Mouse (Mus musculus) small intestine, adult 2 months (tissue): ENCODE measurements around the gene Eng. TPM values are rescaled to one million over a fixed set of nuclear protein-coding genes. Genes with fewer than 3 reads are reported as not detected.
A peak's percentile ranks its signal among the peaks of the same experiment; 100 is the strongest.

Source experiments
- H3K27ac ChIP-seq: fragments of 200-500 bp; 2 replicates; pipeline ENCODE4 v1.5.1; 2012; ENCODE audit warnings: low read depth, low read length, control low read depth, inconsistent platforms; ENCODE audit not compliant: insufficient read depth
- H3K27me3 ChIP-seq: fragments of 200-500 bp; 2 replicates; pipeline ENCODE4 v1.6.1; 2012; ENCODE audit warnings: mild to moderate bottlenecking, moderate library complexity, low read length, inconsistent platforms; ENCODE audit not compliant: control insufficient read depth, insufficient read depth
- H3K36me3 ChIP-seq: fragments of 200-500 bp; 2 replicates; pipeline ENCODE4 v1.6.1; 2012; ENCODE audit warnings: mild to moderate bottlenecking, low read length, control low read depth, inconsistent platforms; ENCODE audit not compliant: control insufficient read depth, insufficient read depth
- H3K4me1 ChIP-seq: fragments of 200-500 bp; 2 replicates; pipeline ENCODE4 v1.6.1; 2012; ENCODE audit warnings: low read length, inconsistent platforms, mixed read lengths; ENCODE audit not compliant: control insufficient read depth, insufficient read depth, insufficient read length
- H3K4me3 ChIP-seq: fragments of 200-500 bp; 2 replicates; pipeline ENCODE4 v1.5.1; 2012; ENCODE audit warnings: low read depth, mild to moderate bottlenecking, control low read depth, inconsistent platforms, low read length, moderate library complexity
- CTCF ChIP-seq: fragments of 200-500 bp; IDR thresholded peaks from 2 replicates; pipeline ENCODE4 v1.5.1; 2012; ENCODE audit warnings: low read depth, mild to moderate bottlenecking, control low read depth, inconsistent platforms, low read length, moderate library complexity, mixed read lengths; ENCODE audit not compliant: insufficient replicate concordance, insufficient read length; ENCODE audit errors: extremely low read depth
- POLR2A ChIP-seq: fragments of 200-500 bp; IDR thresholded peaks from 2 replicates; pipeline ENCODE4 v1.6.1; 2012; ENCODE audit warnings: low read depth, mild to moderate bottlenecking, control low read depth, inconsistent platforms, low read length, moderate library complexity
- WGBS: fragments of 180-500 bp; shearing (Covaris S2); methylation state at CpG from one replicate; pipeline ENCODE4 v1.1.7; 2018; 5-methylcytosine and 5-hydroxymethylcytosine counted together
- polyA plus RNA-seq: library from polyadenylated mRNA; depleted of rRNA; stranded (reverse); fragments of >200 nt; gene quantifications from 2 replicates; pipeline ENCODE4 v1.2.3, GENCODE M21; 2012; rRNA removed

The Eng gene
- polyA plus RNA-seq: 36.8 and 54.4 TPM in 2 replicates

- Histone ChIP-seq H3K27ac (peak within 1 kb of the TSS; percentile 86), H3K4me1 (no peaks in the 10 kb centered on the region; the same call in 1 of the 2 replicates), H3K36me3 (no peaks in the 10 kb centered on the region), H3K4me3 (peak within 1 kb of the TSS; percentile 68), H3K27me3 (no peaks in the 10 kb centered on the region)
- TF ChIP-seq CTCF (no peak), POLR2A (peak; percentile 23; the same call in 1 of the 2 replicates)
- WGBS: 60% methylated on average over 31 of the region's 31 CpGs
Measured at GRCm38 (mm10) chr2:32646379-32647056, at the start of gene Eng. Eng (plus strand) TSS chr2:32646595.

DNA sequence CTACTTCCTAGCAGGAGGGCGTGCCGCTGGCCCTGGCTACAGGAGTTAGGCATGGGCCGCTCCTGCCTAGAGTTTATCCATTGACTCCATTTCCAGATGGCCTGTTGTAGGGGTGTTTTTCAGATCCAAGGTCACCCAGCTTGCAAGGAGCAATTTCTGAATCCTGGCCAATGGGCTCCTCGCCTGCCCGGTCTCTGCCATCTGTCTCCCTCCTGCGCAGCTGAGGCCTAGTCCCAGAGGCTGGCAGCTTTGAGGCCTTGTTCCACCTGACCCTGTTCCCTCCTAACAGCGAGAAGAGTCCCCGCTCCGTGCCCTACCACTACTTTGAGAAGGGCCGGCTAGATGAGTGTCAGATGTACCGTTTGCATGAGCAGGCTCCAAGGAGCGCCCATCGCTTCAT, 49.7 kb upstream of the Eng start:
- no peaks in the 10 kb centered on the region; the same call in 1 of the 2 replicates for H3K36me3 ChIP-seq
- no peak overlapping the region for H3K27ac ChIP-seq
- no peak overlapping the region for H3K4me3 ChIP-seq
- WGBS: 87% methylated on average over 13 of the region's 13 CpGs
- peaks cover 7% of the 10 kb centered on the region for H3K4me1 ChIP-seq
- TF ChIP-seq CTCF (no peak), POLR2A (no peak)
- no peaks in the 10 kb centered on the region for H3K27me3 ChIP-seq

DNA sequence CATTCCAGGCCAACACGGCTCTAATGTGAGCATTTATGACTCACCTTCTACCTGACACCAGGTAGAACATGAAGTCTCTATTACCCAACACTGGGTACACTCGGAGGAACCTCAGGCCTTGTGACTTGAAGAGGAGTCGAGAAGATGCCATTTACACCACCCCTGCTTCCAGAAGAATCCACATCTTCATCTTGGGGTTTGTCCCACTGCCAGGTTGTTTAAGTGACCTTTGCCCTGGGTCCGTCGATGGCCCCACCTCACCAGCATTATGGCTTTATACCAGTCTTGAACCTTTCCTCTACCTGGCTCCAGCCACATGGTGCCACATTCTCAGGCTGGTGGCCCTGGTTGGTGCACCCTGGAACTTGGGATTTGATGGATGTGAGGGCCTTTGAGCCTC, 49.1 kb upstream of the Eng start:
- Histone ChIP-seq H3K4me1 (peaks cover 7% of the 10 kb centered on the region), H3K36me3 (no peaks in the 10 kb centered on the region; the same call in 1 of the 2 replicates), H3K4me3 (no peak overlapping the region), H3K27me3 (no peaks in the 10 kb centered on the region), H3K27ac (no peak overlapping the region)
- TF ChIP-seq CTCF (no peak), POLR2A (no peak)
- 59% methylated on average over 5 of the region's 5 CpGs for WGBS

DNA sequence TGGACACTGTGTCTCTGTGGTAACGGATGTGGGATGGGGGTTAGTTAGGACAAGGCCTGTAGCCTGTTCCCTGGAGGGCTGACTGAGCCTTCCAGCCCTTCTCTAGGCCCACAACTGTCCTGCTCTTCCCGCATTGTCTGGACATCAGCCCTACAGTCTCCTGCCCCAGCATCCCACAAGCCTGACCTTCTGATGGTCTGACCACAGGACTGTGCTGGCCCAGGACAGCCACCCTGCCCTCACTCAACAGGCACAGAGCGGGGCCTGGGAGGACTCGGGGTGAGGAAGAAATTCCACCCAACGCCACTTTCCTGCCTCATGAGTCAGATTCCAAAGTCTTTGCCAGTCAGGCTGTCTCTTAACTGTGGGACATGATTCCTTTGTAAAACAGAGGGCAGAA, 48.7 kb upstream of the Eng start:
- WGBS: 79% methylated on average over 5 of the region's 5 CpGs
- no peaks in the 10 kb centered on the region for H3K27me3 ChIP-seq
- H3K4me3 ChIP-seq: no peak overlapping the region
- H3K27ac ChIP-seq: no peak overlapping the region
- TF ChIP-seq CTCF (no peak), POLR2A (no peak)
- H3K4me1 ChIP-seq: peaks cover 7% of the 10 kb centered on the region
- no peaks in the 10 kb centered on the region; the same call in 1 of the 2 replicates for H3K36me3 ChIP-seq

GRCm38 (mm10) chr2:32598506-32598905, 47.9 kb upstream of the Eng start:
- Histone ChIP-seq H3K36me3 (no peaks in the 10 kb centered on the region; the same call in 1 of the 2 replicates), H3K27me3 (no peaks in the 10 kb centered on the region), H3K4me3 (no peak overlapping the region), H3K4me1 (peaks cover 7% of the 10 kb centered on the region), H3K27ac (no peak overlapping the region)
- 86% methylated on average over 8 of the region's 8 CpGs for WGBS
- TF ChIP-seq CTCF (no peak), POLR2A (no peak)

DNA sequence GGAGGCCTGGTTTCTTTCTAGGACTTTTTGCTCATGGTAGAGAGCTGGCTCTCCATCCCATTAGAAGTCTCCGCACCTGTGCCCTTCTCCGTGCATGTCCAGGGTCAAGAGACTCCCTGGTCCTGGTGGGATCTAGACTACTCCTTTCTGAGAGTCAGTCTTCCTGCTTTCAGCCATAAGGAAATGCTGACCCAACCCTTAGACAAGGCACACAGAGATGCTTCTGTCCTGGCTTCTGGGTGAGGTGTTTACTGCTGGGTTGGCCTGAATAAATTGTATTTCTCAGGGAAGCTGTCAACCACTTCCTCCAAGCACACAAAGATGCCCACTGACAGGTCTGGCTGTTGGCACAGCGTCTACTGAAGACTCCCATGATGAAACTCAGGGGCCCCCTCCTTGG, 47.0 kb upstream of the Eng start, which contains the start of gene St6galnac6:
St6galnac6 (plus strand) TSS at position 301 of the 400 bp plus-strand sequence.
- no peaks in the 10 kb centered on the region for H3K27me3 ChIP-seq
- H3K4me3 ChIP-seq: no peak within 1 kb of the TSS
- TF ChIP-seq POLR2A (no peak), CTCF (no peak)
- 93% methylated on average over 3 of the region's 3 CpGs for whole genome bisulfite sequencing
- no peaks in the 10 kb centered on the region; the same call in 1 of the 2 replicates for H3K36me3 ChIP-seq
- peaks cover 7% of the 10 kb centered on the region for H3K4me1 ChIP-seq
- no peak within 1 kb of the TSS for H3K27ac ChIP-seq

- no peak overlapping the region for H3K4me3 ChIP-seq
- H3K4me1 ChIP-seq: peaks cover 7% of the 10 kb centered on the region
- peak; percentile 67; the same call in 1 of the 2 replicates for TF ChIP-seq CTCF
- no peak for TF ChIP-seq POLR2A
- 0 out of 2 replicates have a peak, but pooled peaks cover 2% of the 10 kb centered on the region for H3K27me3 ChIP-seq
- 32% methylated on average over 8 of the region's 8 CpGs for WGBS
- no peak overlapping the region for H3K27ac ChIP-seq
- no peaks in the 10 kb centered on the region; the same call in 1 of the 2 replicates for H3K36me3 ChIP-seq
Measured at GRCm38 (mm10) chr2:32601417-32602065, 44.9 kb upstream of the Eng start.
